Mouse (Mus musculus): ENCODE results near the gene Abl2.
A peak's percentile ranks its signal among the peaks of the same experiment; 100 is the strongest.
"Not testable (repeated sequence)": the region's sequence is repeated elsewhere in the genome, so short reads cannot be mapped to it uniquely, and the experiment has no call there.

The Abl2 gene

DNA sequence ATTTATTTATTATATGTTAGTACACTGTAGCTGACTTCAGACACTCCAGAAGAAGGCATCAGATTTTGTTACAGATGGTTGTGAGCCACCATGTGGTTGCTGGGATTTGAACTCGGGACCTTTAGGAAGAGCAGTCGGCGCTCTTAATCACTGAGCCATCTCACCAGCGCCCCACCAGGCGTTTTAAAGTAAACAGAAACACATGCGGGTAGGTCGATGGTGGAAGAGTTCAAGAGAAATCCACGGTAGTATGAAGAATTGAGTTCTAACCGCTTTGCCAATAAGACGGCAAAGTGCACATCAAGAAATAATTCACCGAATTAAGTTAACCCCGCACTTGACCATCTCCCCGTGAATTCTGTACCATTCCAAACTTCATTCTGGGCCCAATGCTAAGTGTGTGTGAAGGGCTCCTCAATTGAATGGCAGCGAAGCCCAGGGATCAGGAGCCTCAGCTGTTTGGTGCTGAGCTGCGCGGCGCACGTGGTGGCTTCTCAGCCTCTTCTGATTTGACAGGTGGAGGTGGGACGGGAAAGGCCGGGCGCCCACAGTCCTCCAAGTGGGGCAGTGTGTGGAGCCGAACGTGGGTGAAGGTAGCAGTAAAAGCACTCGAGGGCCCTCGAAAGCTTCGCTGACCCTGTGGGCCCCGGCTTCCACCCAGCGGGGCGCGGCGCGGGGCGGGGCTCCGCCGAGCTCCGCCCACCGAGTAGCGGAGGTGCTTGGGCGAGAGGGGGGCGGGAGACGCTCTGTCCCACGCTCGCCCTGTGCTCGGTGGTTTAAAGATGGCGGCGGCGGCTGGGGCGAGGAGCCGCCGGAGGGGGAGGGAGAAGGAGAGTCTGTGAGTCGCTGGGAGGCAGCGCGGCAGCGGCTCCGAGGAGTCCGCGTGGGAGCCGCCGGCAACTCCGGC, at the start of gene Abl2:
Abl2 (plus strand) TSS at position 763 of the 907 bp plus-strand sequence.
- peak; percentile 94 for DNase-seq

DNA sequence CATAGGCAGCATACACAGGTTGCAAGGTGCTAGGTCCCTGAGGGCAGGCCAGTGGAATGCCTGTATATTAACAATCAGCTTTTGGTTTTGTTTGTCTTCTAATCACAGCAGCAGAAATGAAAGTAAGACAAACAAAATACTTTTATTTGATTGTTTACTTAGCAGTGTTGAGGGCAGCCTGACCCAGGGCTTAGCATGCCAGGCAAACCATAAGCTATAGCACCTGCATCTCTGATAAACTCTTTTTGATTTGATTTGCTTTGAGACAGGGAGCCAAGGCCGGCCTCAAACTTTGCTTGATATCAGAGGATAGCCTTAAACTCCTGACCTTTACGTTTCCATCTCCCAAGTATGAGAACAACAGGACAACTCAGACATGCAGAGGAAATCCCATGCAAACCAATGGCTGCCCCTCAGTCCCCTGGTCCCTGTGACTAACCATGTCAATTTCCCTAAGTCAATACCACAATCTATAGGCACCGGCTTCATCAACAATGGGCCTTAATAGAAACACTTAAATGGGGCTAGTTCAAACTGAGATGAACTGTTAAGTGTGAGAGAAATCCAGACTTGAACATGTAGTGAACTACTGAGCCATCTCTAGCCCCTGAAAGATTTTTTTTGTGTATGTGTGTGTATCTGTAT, 38.3 kb upstream of the Abl2 start:
- no peak for DNase-seq

DNA sequence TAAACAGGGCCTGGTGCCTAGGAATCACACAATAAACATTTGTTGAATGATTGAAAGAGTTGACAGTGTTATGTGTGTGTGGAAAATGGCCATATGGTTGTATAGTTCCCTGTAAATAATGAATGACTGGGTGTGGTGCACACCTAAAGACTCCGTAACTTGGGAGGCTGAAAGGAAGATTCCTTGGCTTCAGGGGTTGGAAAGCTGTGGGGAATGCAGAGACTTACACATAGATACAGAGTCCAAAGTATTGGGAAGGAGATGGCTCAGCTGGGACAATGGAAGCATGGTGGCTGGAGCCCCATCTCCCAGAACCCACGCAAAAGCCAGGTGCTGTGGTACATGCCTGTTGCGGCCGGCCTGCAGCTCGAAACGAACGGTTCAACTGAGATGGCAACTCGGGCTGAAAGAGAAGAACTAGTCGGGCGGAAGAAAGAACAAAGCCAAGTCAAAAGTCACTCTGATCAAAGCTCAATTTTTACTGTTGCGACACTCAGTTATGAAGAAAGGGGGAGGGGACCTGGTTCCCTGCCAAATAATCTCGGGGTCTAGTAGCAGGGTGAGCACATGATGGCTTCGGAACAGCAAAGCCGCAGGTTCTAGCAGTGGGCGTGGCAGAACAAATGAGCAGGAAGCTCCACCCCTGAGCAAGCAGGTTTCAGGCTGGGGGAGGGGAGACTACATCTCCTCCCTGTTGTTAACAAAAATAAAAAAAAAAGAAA, 36.6 kb upstream of the Abl2 start:
- no peak for DNase-seq

DNA sequence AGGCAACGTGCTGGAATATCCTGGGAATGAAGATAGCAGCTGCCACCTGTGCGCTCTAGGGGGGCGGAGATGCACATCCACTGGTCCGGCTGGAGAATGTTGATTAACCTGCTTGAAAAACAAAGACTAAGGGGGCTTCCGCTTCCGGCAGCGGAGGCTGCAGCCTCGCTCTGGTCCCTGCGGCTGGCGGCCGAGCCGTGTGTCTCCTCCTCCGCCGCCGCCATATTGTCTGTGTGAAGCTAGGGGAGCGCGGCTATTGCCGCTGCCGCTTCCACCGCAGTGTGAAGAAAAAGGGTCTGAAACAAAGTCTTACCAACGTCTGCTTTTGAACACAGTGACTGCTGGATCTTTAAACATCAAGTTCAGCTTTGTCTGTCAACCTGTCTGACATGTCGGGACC, 34.7 kb upstream of the Abl2 start, which contains the start of gene Gm10031:
Gm10031 (plus strand) TSS at position 171 of the 400 bp plus-strand sequence.
- DNase-seq, result not testable (repeated sequence)

DNA sequence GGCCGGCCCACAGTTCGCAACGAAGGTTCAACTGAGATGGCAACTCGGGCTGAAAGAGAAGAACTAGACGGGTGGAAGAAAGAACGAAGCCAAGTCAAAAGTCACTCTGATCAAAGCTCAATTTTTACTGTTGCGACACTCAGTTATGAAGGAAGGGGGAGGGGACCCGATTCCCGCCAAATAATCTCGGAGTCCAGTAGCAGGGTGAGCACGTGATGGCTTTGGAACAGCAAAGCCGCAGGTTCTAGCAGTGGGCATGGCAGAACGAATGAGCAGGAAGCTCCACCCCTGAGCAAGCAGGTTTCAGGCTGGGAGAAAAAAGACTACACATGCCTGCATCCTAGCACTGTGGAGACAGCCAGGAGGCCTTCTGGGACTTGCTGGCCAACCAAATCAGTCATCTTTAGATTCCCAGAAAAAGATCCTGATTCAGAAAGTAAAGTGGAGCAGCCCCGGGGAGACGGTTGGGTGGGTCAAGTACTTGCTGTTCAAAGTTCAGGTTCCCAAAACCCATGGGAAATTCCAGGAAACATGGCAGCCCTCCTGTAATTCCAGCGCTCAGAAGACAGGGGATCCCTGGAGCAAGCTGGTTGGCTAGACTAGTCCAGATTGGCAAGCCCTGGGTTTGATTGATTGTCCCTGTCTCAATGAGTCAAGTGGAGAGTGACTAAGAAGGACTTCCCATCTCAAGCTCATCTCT, 26.0 kb upstream of the Abl2 start:
- not testable (repeated sequence) for DNase-seq

DNA sequence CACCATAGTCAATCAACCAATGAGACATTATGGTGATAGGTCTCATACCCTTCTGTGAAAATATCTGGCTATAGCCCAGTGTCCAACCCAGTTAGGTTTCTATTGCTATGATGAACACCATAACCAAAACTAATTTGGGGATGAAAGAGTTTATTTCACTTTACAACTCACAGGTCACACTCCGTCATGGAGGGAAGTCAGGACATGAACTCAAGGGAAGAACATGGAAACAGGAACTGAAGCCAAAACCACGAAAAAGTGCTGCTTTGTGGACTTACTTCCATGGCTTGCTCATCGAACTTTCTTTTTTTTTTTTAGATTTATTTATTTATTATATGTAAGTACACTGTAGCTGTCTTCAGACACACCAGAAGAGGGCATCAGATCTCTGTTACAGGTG, 25.1 kb upstream of the Abl2 start:
- no peak for DNase-seq

DNA sequence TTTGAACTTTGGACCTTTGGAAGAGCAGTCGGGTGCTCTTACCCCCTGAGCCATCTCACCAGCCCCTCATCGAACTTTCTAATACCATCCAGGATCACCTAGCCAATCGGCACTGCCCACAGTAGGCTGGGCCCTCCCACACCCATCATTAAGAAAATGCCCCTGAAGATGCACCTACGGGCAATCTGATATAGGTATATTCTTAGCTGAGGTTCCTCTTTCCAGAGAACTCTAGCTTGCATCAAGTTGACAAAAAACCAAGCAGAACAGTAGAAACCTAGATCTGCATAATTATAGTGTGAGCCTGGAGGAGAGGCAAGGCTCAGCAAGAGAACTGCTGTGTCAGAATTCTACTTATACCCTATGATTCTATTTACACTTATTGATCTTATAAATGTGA, 24.7 kb upstream of the Abl2 start:
- DNase-seq, result no peak

DNA sequence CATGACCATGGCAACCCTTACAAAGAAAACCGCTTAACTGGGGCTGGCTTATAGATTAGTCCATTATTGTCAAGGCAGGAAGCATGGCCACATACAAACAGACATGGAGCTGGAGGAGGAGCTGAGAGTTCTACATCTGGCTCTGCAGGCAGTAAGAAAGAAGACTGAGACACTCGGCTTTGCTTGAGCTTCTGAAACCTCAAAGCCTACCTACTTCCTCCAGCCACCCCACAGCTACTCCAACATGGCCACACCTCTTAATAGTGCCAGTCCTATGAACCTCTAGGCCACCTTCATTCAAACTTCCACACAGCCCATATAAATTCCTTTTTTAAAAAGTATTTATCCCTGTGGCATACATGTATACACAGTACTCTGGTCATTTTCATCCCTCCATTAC, 21.6 kb upstream of the Abl2 start:
- DNase-seq, result no peak

DNA sequence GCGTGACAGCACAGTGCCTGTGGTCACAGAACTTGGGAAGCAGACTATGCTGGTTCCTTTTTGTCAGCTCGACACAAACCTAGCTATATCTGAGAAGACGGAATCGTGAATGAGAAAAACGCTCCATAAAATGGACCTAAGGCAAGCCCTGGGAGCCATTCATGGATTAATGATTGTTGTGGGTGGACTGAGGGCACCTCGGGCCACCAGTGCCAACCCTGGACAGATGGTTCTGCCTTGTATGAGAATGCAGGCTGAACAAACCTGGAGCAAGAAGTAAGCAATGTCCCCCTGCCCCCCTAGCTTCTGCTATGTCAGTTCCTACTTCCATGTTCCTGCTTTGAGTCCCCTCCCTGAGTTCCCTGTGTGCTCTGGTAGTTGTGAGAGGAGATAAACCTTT, 20.9 kb upstream of the Abl2 start:
- DNase-seq, result no peak

DNA sequence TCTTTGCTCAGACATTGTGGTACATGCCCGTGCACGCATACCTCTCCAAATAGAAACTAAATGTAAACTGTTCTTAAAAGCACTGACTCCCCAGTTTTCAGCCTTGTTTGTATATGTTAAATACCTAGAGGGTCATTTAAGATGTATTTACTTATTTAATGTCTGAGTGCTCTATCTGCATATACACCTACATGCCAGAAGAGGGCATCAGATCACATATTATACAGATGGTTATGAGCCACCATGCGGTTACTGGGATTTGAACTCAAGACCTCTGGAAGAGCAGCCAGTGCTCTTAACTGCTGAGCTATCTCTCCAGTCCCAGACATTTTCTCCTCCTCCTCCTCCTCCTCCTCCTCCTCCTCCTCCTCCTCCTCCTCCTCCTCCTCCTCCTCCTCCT, 20.2 kb upstream of the Abl2 start:
- DNase-seq, result no peak

DNA sequence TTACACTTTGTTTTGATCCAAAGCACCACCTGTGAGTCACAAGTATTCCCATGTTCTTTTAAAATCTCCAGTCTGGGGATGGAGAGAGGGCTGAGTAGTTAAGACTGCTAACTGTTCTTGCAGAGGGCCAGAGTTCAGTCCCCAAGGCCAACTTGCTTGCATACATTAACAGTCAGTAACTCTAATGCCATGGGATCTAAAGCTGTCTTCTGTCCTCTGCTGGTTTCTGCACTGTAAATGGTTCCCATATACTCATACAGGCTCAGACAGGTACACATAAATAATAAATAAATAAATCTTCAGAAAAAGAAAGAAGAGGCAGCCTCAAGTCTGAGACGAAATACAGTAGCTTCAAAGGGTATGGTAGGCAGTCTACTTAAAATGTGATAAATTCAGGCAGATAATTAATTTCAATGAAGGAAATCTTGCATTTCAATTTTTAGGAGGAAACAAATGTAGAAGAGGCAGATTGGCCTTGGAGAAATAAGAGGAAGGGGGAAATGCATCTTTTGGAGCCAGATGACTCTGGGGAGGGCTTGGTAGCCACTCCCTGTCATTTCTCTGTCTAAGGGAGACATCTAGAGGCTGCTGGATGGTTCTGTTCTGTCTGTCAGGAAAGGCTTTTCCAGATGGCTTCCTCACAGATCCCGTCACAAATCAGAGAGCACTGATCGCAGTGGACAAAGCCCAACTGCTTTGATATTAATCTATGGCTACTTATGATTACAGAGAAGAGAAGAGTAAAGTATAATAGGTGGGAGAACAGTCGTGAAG, 18.6 kb upstream of the Abl2 start:
- no peak for DNase-seq

DNA sequence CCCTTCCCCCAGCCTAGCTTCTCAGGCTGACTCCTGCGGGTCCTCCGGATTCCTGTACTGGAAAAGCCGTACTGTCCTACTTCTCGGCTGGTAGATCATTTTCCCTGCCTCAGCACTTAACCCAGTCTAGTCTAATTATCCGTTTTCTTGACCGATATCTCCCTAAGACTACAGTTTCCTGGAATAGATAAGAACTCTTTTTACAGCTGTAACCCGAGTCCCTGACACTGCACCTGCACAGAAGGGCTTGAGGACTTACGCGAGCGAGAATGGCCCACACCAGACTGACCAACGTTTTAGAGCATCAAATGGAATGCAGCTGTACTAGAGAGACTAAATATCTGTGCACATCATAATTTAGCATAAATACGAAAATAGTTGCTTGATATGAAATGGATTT, 14.6 kb upstream of the Abl2 start:
- no peak for DNase-seq

DNA sequence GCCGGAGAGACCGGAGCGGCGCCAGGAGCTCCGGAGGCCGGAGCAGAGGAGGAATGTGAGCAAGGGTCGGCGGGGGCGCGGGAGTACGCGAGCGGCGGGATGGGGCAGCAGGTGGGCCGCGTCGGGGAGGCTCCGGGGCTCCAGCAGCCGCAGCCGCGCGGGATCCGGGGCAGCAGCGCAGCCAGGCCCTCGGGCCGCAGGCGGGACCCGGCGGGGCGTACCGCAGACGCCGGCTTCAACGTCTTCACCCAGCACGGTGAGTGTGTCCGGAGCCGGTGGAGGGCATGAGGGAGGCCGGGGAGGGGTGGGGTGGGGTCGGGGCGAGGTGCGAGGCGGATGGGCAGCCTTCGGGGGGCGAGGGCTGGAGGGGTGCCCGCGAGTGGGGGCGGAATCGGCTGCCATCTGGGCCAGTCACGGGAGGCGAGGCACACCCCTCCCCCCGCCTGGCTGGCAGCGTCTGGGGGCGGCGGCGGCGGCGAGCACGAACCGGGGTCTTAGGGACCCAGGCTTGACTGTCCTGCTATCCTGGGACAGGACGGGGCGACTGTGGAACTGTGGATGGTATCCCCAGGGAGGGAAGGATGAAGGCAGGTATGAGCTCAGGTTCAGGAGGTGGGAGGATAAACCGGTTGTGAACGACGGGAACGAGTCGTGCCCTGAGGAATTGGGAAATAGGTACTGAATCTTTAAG, 509 bp downstream of the Abl2 start:
- peak; percentile 69 for DNase-seq

DNA sequence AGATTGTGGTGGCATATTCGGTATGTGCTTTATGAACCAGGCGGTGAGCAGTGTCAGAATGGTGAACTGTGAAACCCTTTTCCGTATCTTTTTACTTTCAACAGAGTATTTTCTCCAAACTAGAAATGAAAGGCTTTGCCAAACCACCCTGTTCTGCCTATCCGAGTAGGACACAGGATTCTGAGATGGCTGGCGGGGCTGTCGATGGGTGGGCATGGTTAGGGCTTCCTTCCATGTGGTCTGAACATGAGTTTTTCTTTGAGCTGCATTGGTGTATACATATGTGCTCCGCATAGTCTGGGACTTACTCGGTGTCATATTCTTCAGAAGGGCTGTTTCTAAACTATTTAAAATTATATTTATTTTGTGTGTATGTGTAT, 1.0 kb downstream of the Abl2 start:
- no peak for DNase-seq

DNA sequence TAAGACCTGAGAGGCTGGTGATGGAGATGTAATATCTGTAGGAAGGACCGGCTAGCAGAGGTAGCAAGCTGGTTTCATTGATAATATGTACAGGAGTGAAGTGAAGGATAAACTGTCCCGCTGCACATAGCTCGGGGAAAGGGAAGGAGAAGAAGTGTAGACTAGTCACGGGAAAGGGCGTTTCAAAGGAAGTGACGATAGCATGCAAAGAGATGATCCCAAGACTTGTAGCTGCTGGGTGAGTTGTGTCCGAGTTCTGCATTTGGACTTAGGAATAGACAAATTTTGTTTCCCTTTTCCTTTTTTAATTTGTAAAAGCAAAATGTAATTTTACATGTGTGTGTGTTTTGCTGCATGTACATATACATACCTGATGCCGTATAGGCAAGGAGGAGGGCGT, 1.9 kb downstream of the Abl2 start:
- DNase-seq, result no peak

DNA sequence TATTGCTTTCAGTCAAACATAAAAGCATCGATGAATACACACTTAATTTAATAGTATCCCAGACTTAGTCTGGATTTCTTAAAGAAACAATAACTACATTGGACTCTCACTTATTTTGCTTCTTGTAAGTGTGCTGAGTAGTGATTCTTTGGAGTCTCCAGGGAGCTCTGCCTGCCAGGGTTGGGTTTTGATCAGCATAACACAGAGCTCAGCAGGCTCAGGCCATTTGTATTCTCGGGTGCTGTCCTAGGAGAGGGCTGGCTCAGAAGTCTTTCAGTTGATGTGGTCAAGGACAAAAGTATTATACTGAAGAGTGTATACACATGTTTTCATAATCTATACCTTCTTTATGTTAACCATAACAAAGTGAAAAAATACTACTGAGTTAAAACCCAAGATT, 6.7 kb downstream of the Abl2 start:
- DNase-seq, result no peak

DNA sequence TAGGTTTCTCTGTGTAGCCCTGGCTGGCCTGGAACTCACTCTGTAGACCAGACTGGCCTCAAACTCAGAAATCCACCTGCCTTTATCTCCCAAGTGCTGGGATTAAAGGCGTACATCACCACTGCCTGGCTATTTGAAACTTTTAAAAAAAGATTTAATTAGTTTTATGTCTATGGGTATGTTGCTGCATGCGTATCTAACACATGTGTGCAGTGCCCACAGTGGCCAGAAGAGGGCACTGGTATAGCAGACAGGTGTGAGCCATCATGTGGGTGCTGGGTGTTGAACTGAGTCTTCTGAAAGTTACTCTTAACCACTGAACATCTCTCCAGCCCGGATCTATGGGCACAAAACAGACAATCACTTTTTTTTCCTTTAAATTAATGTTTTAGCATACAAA, 7.5 kb downstream of the Abl2 start:
- DNase-seq, result no peak

DNA sequence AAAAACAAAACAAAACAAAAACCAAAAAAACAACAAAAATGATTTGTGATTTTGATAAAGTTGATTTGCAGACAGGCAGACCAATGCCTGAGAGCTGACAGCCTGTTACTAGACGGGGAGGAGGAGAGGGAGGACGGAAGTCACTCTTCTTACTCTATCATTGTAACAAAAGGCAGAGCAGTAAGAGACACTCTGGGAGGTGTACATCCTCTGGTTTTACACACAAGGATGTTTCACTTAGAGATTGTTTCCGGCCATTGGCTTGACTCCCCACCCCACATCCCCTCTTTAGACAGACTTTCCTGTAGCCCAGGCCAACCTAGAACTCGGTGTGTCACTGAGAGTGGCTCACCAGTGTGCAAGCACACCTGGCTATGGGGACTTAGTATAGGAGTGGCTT, 11.0 kb downstream of the Abl2 start:
- DNase-seq, result no peak

DNA sequence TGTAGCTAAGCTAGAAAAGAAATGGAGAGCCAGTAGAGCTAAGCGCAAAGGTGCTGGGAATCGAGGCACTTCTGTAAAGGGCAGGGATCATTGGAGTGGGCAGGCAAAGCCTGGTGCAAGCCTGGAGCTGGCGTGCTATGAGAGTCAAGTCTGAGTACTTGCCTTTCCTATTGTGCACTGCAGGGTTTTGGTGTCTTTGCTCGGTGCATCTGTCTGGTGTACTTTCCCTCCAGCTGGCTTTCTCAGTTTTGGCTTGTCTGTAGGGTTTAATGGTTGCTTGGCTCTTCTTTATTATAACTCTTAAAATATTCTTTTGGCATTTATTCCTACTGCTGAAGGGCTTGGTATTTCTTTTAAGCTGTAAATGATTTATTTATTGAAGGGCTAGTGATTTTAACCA, 14.4 kb downstream of the Abl2 start:
- DNase-seq, result no peak

DNA sequence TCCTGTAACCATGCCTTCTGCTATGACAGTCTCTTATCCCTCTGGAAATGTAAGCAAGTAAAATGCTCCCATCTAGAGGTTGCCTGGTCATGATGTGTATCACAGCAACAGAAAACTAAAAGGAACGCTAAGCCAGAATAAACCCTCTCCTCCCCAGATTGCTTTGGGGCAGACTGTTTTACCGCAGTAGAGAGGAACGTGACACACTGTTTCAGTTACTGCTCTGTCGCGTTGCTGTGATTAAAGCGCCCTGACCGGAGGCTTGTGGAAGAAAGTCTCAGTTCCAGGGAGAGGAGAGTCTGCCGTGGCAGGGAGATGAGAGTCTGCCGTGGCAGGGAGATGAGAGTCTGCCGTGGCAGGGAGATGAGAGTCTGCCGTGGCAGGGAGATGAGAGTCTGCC, 22.6 kb downstream of the Abl2 start:
- no peak for DNase-seq

DNA sequence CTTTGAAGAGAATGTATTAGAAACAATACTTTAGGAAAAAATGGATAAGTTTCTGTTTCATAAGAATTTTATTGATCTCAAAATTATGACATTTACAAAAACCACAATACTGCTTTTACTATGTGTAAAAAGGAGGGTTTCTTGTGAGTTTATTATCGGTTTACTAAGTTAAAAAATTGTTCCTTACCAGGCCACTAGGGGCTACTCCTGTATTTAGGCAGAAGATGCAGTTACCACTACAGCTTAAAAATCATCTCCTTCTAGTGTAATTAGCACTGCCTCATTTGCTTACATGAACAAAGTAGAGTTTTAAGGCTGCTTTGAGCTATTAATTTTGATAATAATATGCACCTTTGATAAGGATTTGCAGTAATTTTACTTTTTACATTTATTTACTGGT, 25.6 kb downstream of the Abl2 start:
- no peak for DNase-seq

DNA sequence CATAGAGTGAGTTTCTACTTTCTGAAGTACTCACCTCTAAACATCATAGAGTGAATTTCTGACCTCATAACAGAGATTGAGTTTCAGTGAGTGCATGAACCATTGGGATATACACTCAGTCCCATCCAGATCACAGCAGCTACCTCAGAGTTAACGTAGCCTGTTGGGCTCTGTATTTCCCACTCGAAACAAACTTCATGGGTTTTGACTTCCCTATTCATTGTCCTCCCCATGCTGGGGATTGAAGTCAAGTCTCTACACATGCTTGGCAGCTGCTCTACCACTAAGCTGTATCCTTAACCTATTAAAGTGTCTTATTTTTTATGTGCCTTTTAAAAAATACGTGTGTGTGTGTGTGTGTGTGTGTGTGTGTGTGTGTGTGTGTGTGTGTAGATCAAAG, 26.9 kb downstream of the Abl2 start:
- no peak for DNase-seq

All from cerebellum, adult 9-11 months (tissue).